Mouse (Mus musculus): ENCODE results near the gene Wnt2.

Wnt2 gene

GRCm38 (mm10) chr6:18029746-18030656 lies at the start of gene Wnt2:
TSS of gene Wnt2 (minus strand) at chr6:18030585.
- DNase-seq (ENCODE audit: low read depth in 2 of 2, low spot score in 2 of 2): no peak

- no peak for DNase-seq (ENCODE audit: low read depth in 2 of 2, low spot score in 2 of 2)
These were observed 48.2 kb upstream of the Wnt2 start for GRCm38 (mm10) chr6:18078615-18079014.

- DNase-seq (ENCODE audit: low read depth in 2 of 2, low spot score in 2 of 2): no peak
These were observed 46.6 kb upstream of the Wnt2 start for GRCm38 (mm10) chr6:18076986-18077385.

- no peak for DNase-seq (ENCODE audit: low read depth in 2 of 2, low spot score in 2 of 2)
These were observed 46.2 kb upstream of the Wnt2 start for GRCm38 (mm10) chr6:18076577-18076976.

GRCm38 (mm10) chr6:18057899-18058298 lies 27.5 kb upstream of the Wnt2 start:
- DNase-seq (ENCODE audit: low read depth in 2 of 2, low spot score in 2 of 2): no peak

GRCm38 (mm10) chr6:18051702-18052101 lies 21.3 kb upstream of the Wnt2 start:
- no peak for DNase-seq (ENCODE audit: low read depth in 2 of 2, low spot score in 2 of 2)

GRCm38 (mm10) chr6:18044299-18044698 lies 13.9 kb upstream of the Wnt2 start:
- DNase-seq (ENCODE audit: low read depth in 2 of 2, low spot score in 2 of 2): no peak

GRCm38 (mm10) chr6:18043172-18043571 lies 12.8 kb upstream of the Wnt2 start:
- DNase-seq (ENCODE audit: low read depth in 2 of 2, low spot score in 2 of 2): no peak

- DNase-seq (ENCODE audit: low read depth in 2 of 2, low spot score in 2 of 2): no peak
These were observed 1.9 kb upstream of the Wnt2 start for GRCm38 (mm10) chr6:18032271-18032670.

- no peak for DNase-seq (ENCODE audit: low read depth in 2 of 2, low spot score in 2 of 2)
These were observed 1.2 kb upstream of the Wnt2 start for GRCm38 (mm10) chr6:18031509-18032010.

- no peak for DNase-seq (ENCODE audit: low read depth in 2 of 2, low spot score in 2 of 2)
These were observed 603 bp upstream of the Wnt2 start for GRCm38 (mm10) chr6:18030868-18031508.

GRCm38 (mm10) chr6:18024133-18024794 lies 6.1 kb downstream of the Wnt2 start:
- DNase-seq (ENCODE audit: low read depth in 2 of 2, low spot score in 2 of 2): no peak

GRCm38 (mm10) chr6:18013346-18013745 lies 17.0 kb downstream of the Wnt2 start:
- no peak for DNase-seq (ENCODE audit: low read depth in 2 of 2, low spot score in 2 of 2)

GRCm38 (mm10) chr6:18007356-18007755 lies 23.0 kb downstream of the Wnt2 start:
- DNase-seq (ENCODE audit: low read depth in 2 of 2, low spot score in 2 of 2): no peak

- DNase-seq (ENCODE audit: low read depth in 2 of 2, low spot score in 2 of 2): no peak
These were observed 28.3 kb downstream of the Wnt2 start for GRCm38 (mm10) chr6:18002065-18002464.

- no peak for DNase-seq (ENCODE audit: low read depth in 2 of 2, low spot score in 2 of 2)
These were observed 31.9 kb downstream of the Wnt2 start for GRCm38 (mm10) chr6:17998497-17998896.

- DNase-seq (ENCODE audit: low read depth in 2 of 2, low spot score in 2 of 2): no peak
These were observed 35.2 kb downstream of the Wnt2 start for GRCm38 (mm10) chr6:17994956-17995790.

- no peak for DNase-seq (ENCODE audit: low read depth in 2 of 2, low spot score in 2 of 2)
These were observed 38.8 kb downstream of the Wnt2 start for GRCm38 (mm10) chr6:17991625-17992024.

- DNase-seq (ENCODE audit: low read depth in 2 of 2, low spot score in 2 of 2): no peak
These were observed 40.0 kb downstream of the Wnt2 start for GRCm38 (mm10) chr6:17990173-17991028.

GRCm38 (mm10) chr6:17979361-17979760 lies 51.0 kb downstream of the Wnt2 start:
- DNase-seq (ENCODE audit: low read depth in 2 of 2, low spot score in 2 of 2): no peak

All from CD8-positive naive resting alpha-beta T cell, adult 2 months (primary cell).